Mouse (Mus musculus) megakaryocyte, embryonic 14.5 days (primary cell): ENCODE measurements at regions not wholly inside any gene's neighbourhood (a gene's known extent, or its start where the extent isn't known, plus 50 kb on each side); places are given as distances from the start of the nearest gene placed in this dataset.

Experiments
- FLI1 ChIP-seq: IDR thresholded peaks from 2 replicates; pipeline ENCODE4 v1.6.1; 2012; ENCODE audit warnings: low read length, inconsistent platforms, mixed read lengths
- GATA1 ChIP-seq: IDR thresholded peaks from 3 replicates; pipeline ENCODE4 v1.6.1; 2012; ENCODE audit warnings: mixed read lengths, low read length, inconsistent platforms, borderline replicate concordance

DNA sequence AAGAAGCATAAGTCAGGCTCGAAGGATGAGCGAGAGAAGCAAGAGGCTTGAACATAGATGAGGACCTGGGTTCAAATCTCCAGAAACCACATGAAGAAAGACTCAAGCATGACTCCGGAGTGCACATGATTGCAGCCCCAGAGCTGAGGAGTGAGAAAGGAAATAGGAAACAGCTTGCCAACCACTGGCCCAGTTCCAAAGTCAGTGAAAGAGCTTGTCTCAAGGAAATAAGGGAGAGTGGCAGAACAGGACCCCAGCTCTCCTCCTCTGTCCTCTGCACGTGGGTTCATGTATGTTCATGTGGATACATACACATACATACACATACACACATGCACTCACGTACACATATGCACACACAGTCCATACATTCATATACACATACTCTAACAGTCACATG is 156.9 kb upstream of the Spred2 start:
- no peak for TF ChIP-seq GATA1
- TF ChIP-seq FLI1: no peak
